Mouse (Mus musculus): ENCODE data around the gene Jagn1. TPM values are rescaled to one million over a fixed set of nuclear protein-coding genes. Genes with fewer than 3 reads are reported as not detected.

Jagn1 gene
- polyA plus RNA-seq, 1 experiment from 2014 or later: 106 TPM

- H3K36me3 ChIP-seq (ENCODE audit: control insufficient read depth, insufficient read depth, low read length): peaks cover 3% of the 10 kb centered on the region; the same call in 1 of the 2 replicates
- H3K27me3 ChIP-seq (replicated peaks; ENCODE audit: control insufficient read depth, insufficient read depth, low read length): no peaks in the 10 kb centered on the region
- H3K4me1 ChIP-seq (ENCODE audit: control insufficient read depth, insufficient read depth, low read depth, low read length): no peaks in the 10 kb centered on the region
- no peak overlapping the region for H3K9ac ChIP-seq (ENCODE audit: low read depth, low read length)
- no peak for ATAC-seq
- no peak overlapping the region for H3K27ac ChIP-seq (ENCODE audit: low read depth, low read length)
- no peak overlapping the region for H3K4me2 ChIP-seq (ENCODE audit: low read length)
- WGBS: 86% methylated on average over 1 of the region's 1 CpGs
- H3K4me3 ChIP-seq (ENCODE audit: low read length): no peak overlapping the region
- no peaks in the 10 kb centered on the region for H3K9me3 ChIP-seq (ENCODE audit: control insufficient read depth, low read length)
These were observed 32.4 kb upstream of the Jagn1 start for GRCm38 (mm10) chr6:113410001-113410400.

DNA sequence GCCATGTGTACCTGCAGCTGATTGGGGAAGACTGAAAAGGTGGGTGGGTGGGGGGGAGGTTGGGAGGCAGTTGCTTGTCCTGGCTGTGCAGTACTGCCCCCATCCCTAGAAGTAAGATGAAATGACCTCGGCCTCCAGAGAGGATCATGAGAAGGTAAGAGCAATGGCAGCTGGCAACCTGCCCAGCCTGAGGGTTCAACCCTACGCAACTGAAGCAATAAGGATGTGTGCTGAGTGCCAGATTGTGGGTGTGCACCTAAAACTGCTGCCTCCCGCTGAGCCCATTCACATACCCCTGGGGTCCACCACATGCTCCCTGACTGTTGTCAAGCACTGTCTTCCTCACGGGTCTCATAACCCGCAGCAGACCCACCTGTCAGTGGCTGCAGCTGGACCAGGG, 26.0 kb upstream of the Jagn1 start:
- Histone ChIP-seq H3K27me3 (replicated peaks; ENCODE audit: control insufficient read depth, insufficient read depth, low read length) (no peaks in the 10 kb centered on the region), H3K9me3 (ENCODE audit: control insufficient read depth, low read length) (no peaks in the 10 kb centered on the region), H3K27ac (ENCODE audit: low read depth, low read length) (no peak overlapping the region), H3K36me3 (ENCODE audit: control insufficient read depth, insufficient read depth, low read length) (peaks cover 6% of the 10 kb centered on the region; the same call in 1 of the 2 replicates), H3K4me3 (ENCODE audit: low read length) (no peak overlapping the region), H3K4me1 (ENCODE audit: control insufficient read depth, insufficient read depth, low read depth, low read length) (peaks cover 18% of the 10 kb centered on the region), H3K9ac (ENCODE audit: low read depth, low read length) (no peak overlapping the region), H3K4me2 (ENCODE audit: low read length) (no peak overlapping the region)
- WGBS: 88% methylated on average over 5 of the region's 5 CpGs
- ATAC-seq: no peak

- WGBS: 13% methylated on average over 16 of the region's 16 CpGs
These were observed 23.7 kb upstream of the Jagn1 start for GRCm38 (mm10) chr6:113418441-113419198.

DNA sequence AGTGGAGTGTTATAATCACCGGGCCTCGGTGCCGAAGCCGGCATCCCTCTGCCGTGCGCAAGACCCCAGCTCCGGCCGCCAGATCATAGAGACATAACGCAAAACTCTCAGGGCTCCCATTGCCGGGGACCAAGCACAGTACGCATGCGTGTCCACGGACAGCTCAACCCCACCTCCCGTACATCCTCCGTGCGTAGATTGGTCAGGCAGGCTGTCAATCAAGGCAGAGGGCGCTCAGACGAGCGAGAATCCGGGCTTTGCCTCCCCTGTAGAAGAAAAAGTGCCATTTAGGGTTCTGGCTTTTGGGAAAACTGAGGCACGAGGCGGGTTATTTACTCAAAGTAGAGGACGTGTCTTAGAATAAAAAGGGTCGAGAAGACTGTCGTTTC, 23.2 kb upstream of the Jagn1 start, which contains the start of gene Rpusd3:
Gene Rpusd3 (minus strand): TSS at position 142 of the 389 bp plus-strand sequence.
- 0% methylated on average over 25 of the region's 25 CpGs for WGBS
- peak within 1 kb of the TSS; percentile 98 for H3K4me2 ChIP-seq (ENCODE audit: low read length)
- no peaks in the 10 kb centered on the region for H3K9me3 ChIP-seq (ENCODE audit: control insufficient read depth, low read length)
- peak; percentile 98 for ATAC-seq
- no peaks in the 10 kb centered on the region for H3K27me3 ChIP-seq (replicated peaks; ENCODE audit: control insufficient read depth, insufficient read depth, low read length)
- H3K4me1 ChIP-seq (ENCODE audit: control insufficient read depth, insufficient read depth, low read depth, low read length): peaks cover 18% of the 10 kb centered on the region
- peak within 1 kb of the TSS; percentile 72 for H3K9ac ChIP-seq (ENCODE audit: low read depth, low read length)
- H3K27ac ChIP-seq (ENCODE audit: low read depth, low read length): peak within 1 kb of the TSS; percentile 46
- peaks cover 6% of the 10 kb centered on the region; the same call in 1 of the 2 replicates for H3K36me3 ChIP-seq (ENCODE audit: control insufficient read depth, insufficient read depth, low read length)
- H3K4me3 ChIP-seq (ENCODE audit: low read length): peak within 1 kb of the TSS; percentile 63

More at GRCm38 (mm10) chr6:113418441-113419198, 23.7 kb upstream of the Jagn1 start:
- Histone ChIP-seq H3K36me3 (ENCODE audit: control insufficient read depth, insufficient read depth, low read length) (peaks cover 6% of the 10 kb centered on the region; the same call in 1 of the 2 replicates), H3K4me1 (ENCODE audit: control insufficient read depth, insufficient read depth, low read depth, low read length) (peaks cover 18% of the 10 kb centered on the region), H3K9me3 (ENCODE audit: control insufficient read depth, low read length) (no peaks in the 10 kb centered on the region), H3K27ac (ENCODE audit: low read depth, low read length) (peak overlapping the region; percentile 46), H3K4me2 (ENCODE audit: low read length) (peak overlapping the region; percentile 98), H3K9ac (ENCODE audit: low read depth, low read length) (peak overlapping the region; percentile 72), H3K27me3 (replicated peaks; ENCODE audit: control insufficient read depth, insufficient read depth, low read length) (no peaks in the 10 kb centered on the region), H3K4me3 (ENCODE audit: low read length) (peak overlapping the region; percentile 63)
- peak; percentile 60 for ATAC-seq

- H3K36me3 ChIP-seq (ENCODE audit: control insufficient read depth, insufficient read depth, low read length): no peaks in the 10 kb centered on the region
- no peak overlapping the region for H3K4me3 ChIP-seq (ENCODE audit: low read length)
- ATAC-seq: no peak
- H3K27me3 ChIP-seq (replicated peaks; ENCODE audit: control insufficient read depth, insufficient read depth, low read length): no peaks in the 10 kb centered on the region
- peaks cover 10% of the 10 kb centered on the region for H3K4me1 ChIP-seq (ENCODE audit: control insufficient read depth, insufficient read depth, low read depth, low read length)
- H3K4me2 ChIP-seq (ENCODE audit: low read length): no peak overlapping the region
- 83% methylated on average over 4 of the region's 4 CpGs for WGBS
- H3K9ac ChIP-seq (ENCODE audit: low read depth, low read length): no peak overlapping the region
- H3K9me3 ChIP-seq (ENCODE audit: control insufficient read depth, low read length): peaks cover 2% of the 10 kb centered on the region
- H3K27ac ChIP-seq (ENCODE audit: low read depth, low read length): no peak overlapping the region
These were observed 19.4 kb upstream of the Jagn1 start for GRCm38 (mm10) chr6:113423000-113423399.

DNA sequence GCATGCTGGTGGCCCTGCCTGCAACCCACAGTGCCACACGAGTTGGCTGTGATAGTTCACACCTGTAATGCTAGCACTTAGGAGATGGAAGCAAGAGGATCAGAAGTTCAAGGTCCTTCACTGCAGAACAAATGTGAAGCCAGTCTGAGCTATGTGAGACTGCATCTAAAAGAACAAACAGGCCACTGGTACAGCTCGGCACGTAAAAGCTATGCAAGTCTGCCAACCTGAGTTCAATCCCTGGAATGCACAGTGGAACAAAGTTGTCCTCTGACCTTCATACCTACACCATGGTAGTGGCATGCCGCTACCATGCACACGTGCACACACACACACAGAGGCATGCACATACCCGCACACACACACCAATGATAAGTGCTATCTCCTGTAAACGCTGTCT, 18.2 kb upstream of the Jagn1 start:
- H3K4me1 ChIP-seq (ENCODE audit: control insufficient read depth, insufficient read depth, low read depth, low read length): peaks cover 3% of the 10 kb centered on the region; the same call in 1 of the 2 replicates
- H3K9me3 ChIP-seq (ENCODE audit: control insufficient read depth, low read length): peaks cover 2% of the 10 kb centered on the region
- no peaks in the 10 kb centered on the region for H3K27me3 ChIP-seq (replicated peaks; ENCODE audit: control insufficient read depth, insufficient read depth, low read length)
- H3K36me3 ChIP-seq (ENCODE audit: control insufficient read depth, insufficient read depth, low read length): no peaks in the 10 kb centered on the region
- H3K9ac ChIP-seq (ENCODE audit: low read depth, low read length): no peak overlapping the region
- H3K27ac ChIP-seq (ENCODE audit: low read depth, low read length): no peak overlapping the region
- H3K4me2 ChIP-seq (ENCODE audit: low read length): no peak overlapping the region
- WGBS: 90% methylated on average over 7 of the region's 7 CpGs
- no peak for ATAC-seq
- H3K4me3 ChIP-seq (ENCODE audit: low read length): no peak overlapping the region

GRCm38 (mm10) chr6:113426696-113427095, 15.7 kb upstream of the Jagn1 start:
- 91% methylated on average over 4 of the region's 4 CpGs for WGBS

GRCm38 (mm10) chr6:113427397-113427796, 15.0 kb upstream of the Jagn1 start:
- ATAC-seq: no peak
- Histone ChIP-seq H3K4me2 (ENCODE audit: low read length) (no peak overlapping the region), H3K27me3 (replicated peaks; ENCODE audit: control insufficient read depth, insufficient read depth, low read length) (no peaks in the 10 kb centered on the region), H3K36me3 (ENCODE audit: control insufficient read depth, insufficient read depth, low read length) (no peaks in the 10 kb centered on the region), H3K9me3 (ENCODE audit: control insufficient read depth, low read length) (peaks cover 2% of the 10 kb centered on the region), H3K4me1 (ENCODE audit: control insufficient read depth, insufficient read depth, low read depth, low read length) (no peaks in the 10 kb centered on the region), H3K9ac (ENCODE audit: low read depth, low read length) (no peak overlapping the region), H3K4me3 (ENCODE audit: low read length) (no peak overlapping the region), H3K27ac (ENCODE audit: low read depth, low read length) (no peak overlapping the region)
- 68% methylated on average over 3 of the region's 3 CpGs for WGBS

More at GRCm38 (mm10) chr6:113426696-113427095, 15.7 kb upstream of the Jagn1 start:
- H3K9me3 ChIP-seq (ENCODE audit: control insufficient read depth, low read length): peaks cover 2% of the 10 kb centered on the region
- no peak overlapping the region for H3K9ac ChIP-seq (ENCODE audit: low read depth, low read length)
- no peak overlapping the region for H3K4me3 ChIP-seq (ENCODE audit: low read length)
- ATAC-seq: no peak
- no peak overlapping the region for H3K4me2 ChIP-seq (ENCODE audit: low read length)
- H3K27ac ChIP-seq (ENCODE audit: low read depth, low read length): no peak overlapping the region
- H3K4me1 ChIP-seq (ENCODE audit: control insufficient read depth, insufficient read depth, low read depth, low read length): no peaks in the 10 kb centered on the region
- no peaks in the 10 kb centered on the region for H3K36me3 ChIP-seq (ENCODE audit: control insufficient read depth, insufficient read depth, low read length)
- H3K27me3 ChIP-seq (replicated peaks; ENCODE audit: control insufficient read depth, insufficient read depth, low read length): no peaks in the 10 kb centered on the region

GRCm38 (mm10) chr6:113428006-113428405, 14.4 kb upstream of the Jagn1 start:
- Histone ChIP-seq H3K27ac (ENCODE audit: low read depth, low read length) (no peak overlapping the region), H3K4me1 (ENCODE audit: control insufficient read depth, insufficient read depth, low read depth, low read length) (no peaks in the 10 kb centered on the region), H3K4me2 (ENCODE audit: low read length) (no peak overlapping the region), H3K36me3 (ENCODE audit: control insufficient read depth, insufficient read depth, low read length) (no peaks in the 10 kb centered on the region), H3K27me3 (replicated peaks; ENCODE audit: control insufficient read depth, insufficient read depth, low read length) (no peaks in the 10 kb centered on the region), H3K9ac (ENCODE audit: low read depth, low read length) (no peak overlapping the region), H3K4me3 (ENCODE audit: low read length) (no peak overlapping the region), H3K9me3 (ENCODE audit: control insufficient read depth, low read length) (peaks cover 2% of the 10 kb centered on the region)
- ATAC-seq: no peak
- 93% methylated on average over 16 of the region's 16 CpGs for WGBS
